Mouse (Mus musculus): ENCODE measurements at regions not wholly inside any gene's neighbourhood (a gene's known extent, or its start where the extent isn't known, plus 50 kb on each side); places are given as distances from the start of the nearest gene placed in this dataset.

DNA sequence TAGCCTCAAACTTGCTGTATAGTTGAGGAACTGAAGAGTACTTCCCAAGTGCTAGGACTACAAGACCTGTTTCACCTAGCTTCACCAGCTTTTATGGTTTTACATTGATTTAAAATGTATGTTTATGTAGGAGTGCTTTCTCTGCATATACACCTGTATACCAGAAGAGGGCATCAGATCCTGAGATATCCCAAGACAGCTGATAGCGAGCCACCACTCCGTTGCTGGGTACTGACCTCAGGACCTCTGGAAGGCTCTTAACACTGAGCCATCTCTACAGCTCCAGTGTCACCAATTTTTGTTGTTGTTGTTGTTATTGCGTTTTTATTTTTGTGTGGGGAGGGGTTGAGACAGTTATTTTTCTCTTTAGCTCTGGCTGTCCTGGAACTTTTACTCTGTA lies 55.9 kb upstream of the Ddx3x start:
- peak in 1 of 2 experiments; percentile 23 for DNase-seq (ENCODE audit: low spot score in 2 of 2)
- intact Hi-C loops (cut with DNase I) = loop anchor here (5.0 kb wide), 1 partner anchor 237 kb away; no protein-coding TSS in a partner anchor

DNA sequence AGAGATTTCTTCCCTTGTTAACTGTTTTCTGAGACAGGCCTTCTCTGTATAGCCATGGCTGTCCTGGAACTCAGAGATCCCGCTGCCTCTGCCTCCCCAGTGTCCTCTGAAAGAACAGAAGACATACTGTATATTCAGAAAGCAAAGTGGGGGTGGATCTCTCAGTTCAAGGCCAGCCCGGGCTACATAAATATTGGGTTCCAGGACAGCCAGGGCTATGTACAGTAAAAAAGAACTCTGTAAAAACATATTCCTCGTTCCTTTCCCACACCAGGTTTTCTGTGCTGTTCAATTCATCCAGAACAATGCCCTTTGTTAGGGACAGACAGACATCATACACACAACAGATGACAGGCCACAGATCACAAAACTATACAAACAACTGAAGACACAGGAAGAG lies 54.3 kb upstream of the Ddx3x start:
- DNase-seq (ENCODE audit: low spot score in 2 of 2) = no peak
- intact Hi-C loops (cut with DNase I) = loop anchor here (5.0 kb wide), 1 partner anchor 236 kb away; no protein-coding TSS in a partner anchor

DNA sequence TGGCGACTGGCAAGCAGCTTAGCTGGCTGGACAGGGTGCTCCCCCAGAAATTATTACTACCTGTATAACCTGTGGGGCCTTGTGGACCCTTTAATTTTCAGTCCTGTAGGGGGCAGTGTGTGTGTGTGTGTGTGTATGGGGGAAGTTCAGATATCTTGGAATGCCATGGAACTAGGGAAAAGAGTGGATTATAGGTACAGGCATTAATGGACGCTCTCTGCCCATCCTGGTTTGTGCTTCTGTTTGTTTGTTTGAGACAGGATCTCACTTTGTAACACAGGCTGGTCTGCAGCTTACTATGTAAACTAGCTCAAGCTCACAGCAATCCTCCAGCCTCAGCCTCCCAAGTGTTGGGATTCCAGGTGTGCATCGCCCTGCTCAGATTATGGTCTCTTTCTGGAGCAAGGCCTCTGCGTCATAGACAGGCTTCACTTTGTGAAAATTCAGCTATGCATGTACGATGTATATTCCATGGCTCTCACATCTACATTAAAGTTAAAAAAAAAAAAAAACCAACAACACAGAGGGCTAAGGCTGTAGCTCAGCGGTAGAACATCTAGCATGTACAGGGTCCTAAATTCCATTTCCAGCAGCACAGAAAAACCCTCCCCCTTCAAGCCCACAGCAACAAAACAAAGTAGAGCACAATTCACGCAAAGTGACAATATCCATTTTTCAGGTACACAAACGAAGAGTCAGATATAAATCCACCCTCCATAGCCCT lies 50.7 kb upstream of the Ddx3x start:
- peak in 1 of 2 experiments; percentile 40 for DNase-seq (ENCODE audit: low spot score in 2 of 2)
- intact Hi-C loops (cut with DNase I) = loop anchor here (1.0 to 5.0 kb wide), 2 partner anchors 51 to 232 kb away; no protein-coding TSS in a partner anchor

DNA sequence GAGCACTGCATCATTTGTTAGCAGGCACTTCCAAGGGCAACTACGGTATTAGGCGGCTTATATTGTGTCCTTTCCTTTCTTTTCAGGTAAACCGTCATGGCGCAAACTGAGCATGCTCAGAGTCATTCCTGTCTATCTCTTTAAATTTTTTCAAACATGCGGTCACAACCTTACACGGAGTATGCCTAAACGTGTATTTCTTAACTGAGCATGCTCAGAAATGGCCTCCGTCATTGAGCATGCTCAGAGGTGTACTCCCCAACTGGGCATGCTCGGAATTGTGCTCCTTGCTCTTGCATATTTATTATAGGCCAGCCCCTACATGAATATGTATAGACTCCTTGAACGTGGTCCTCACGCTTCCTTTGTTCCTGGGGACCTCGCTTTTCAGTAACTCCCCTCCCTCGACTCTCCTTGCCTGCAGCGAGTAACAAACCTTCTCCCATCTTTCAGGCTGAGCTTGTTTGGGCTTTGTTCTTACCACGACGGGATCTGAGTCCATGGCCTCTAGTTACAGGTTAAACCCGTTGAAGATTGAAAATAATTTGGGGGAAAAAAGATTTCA lies 50.1 kb upstream of the Ddx3x start:
- DNase-seq (ENCODE audit: low spot score in 2 of 2) = peak; percentile 81 to 94
- intact Hi-C loops (cut with DNase I) = loop anchor here (1.0 kb wide), 1 partner anchor 51 kb away; no protein-coding TSS in a partner anchor
